Mouse (Mus musculus) ES-E14 (cell line): ENCODE measurements at regions not wholly inside any gene's neighbourhood (a gene's known extent, or its start where the extent isn't known, plus 50 kb on each side); places are given as distances from the start of the nearest gene placed in this dataset.
A peak's percentile ranks its signal among the peaks of the same experiment; 100 is the strongest.

Experiments used
- DNase-seq: peaks from one replicate; pipeline ENCODE4 v3.0.0-alpha.2; 2013; ENCODE audit warnings: low read depth, low spot score
- H3K27ac ChIP-seq: 2 replicates; pipeline ENCODE4 v1.5.1; 2012; ENCODE audit warnings: low read depth, mild to moderate bottlenecking, low read length, moderate library complexity, mixed read lengths; ENCODE audit not compliant: poor library complexity, insufficient read depth, severe bottlenecking
- H3K36me3 ChIP-seq: 2 replicates; pipeline ENCODE4 v1.6.1; 2012; ENCODE audit warnings: mild to moderate bottlenecking, low read length, moderate library complexity, mixed read lengths; ENCODE audit not compliant: control insufficient read depth, poor library complexity, insufficient read depth, severe bottlenecking
- H3K4me1 ChIP-seq, 2 experiments: fragments of 150-350 bp in 1 of 2; sonication (generic) in 1 of 2; 2 replicates each; pipeline ENCODE4 v1.6.1; 2012; ENCODE audit warnings: low read length in 2 of 2, mild to moderate bottlenecking in 1 of 2, mixed read lengths in 1 of 2; ENCODE audit not compliant: control insufficient read depth in 2 of 2, insufficient read depth in 2 of 2, poor library complexity in 1 of 2
- H3K4me3 ChIP-seq, 2 experiments: fragments of 150-350 bp in 1 of 2; sonication (generic) in 1 of 2; 2 replicates each; pipeline ENCODE4 v1.5.1; 2012; ENCODE audit warnings: low read length in 2 of 2, low read depth in 1 of 2, mild to moderate bottlenecking in 1 of 2, mixed read lengths in 1 of 2; ENCODE audit not compliant: insufficient read depth in 1 of 2, poor library complexity in 1 of 2, severe bottlenecking in 1 of 2
- H3K9ac ChIP-seq: 2 replicates; pipeline ENCODE4 v1.6.1; 2012; ENCODE audit warnings: low read depth, mild to moderate bottlenecking, low read length, mixed read lengths; ENCODE audit not compliant: poor library complexity, insufficient read depth, severe bottlenecking
- H3K9me3 ChIP-seq: fragments of 150-350 bp; sonication (generic); 2 replicates; pipeline ENCODE4 v1.6.1; 2012; ENCODE audit warnings: low read depth, mild to moderate bottlenecking, low read length; ENCODE audit not compliant: control insufficient read depth, insufficient read depth
- CHD2 ChIP-seq: IDR thresholded peaks from 2 replicates; pipeline ENCODE4 v1.6.1; 2014; ENCODE audit warnings: mild to moderate bottlenecking, low read depth, low read length, inconsistent platforms
- HCFC1 ChIP-seq: IDR thresholded peaks from 2 replicates; pipeline ENCODE4 v1.6.1; 2012; ENCODE audit warnings: low read length, inconsistent platforms, borderline replicate concordance; ENCODE audit not compliant: insufficient read depth
- MAFK ChIP-seq: IDR thresholded peaks from 2 replicates; pipeline ENCODE4 v1.6.1; 2014; ENCODE audit warnings: mild to moderate bottlenecking, low read depth, low read length, inconsistent platforms; ENCODE audit not compliant: insufficient read depth
- ZC3H11A ChIP-seq: IDR thresholded peaks from 2 replicates; pipeline ENCODE4 v1.6.1; 2012; ENCODE audit warnings: low read depth, mild to moderate bottlenecking, inconsistent platforms, low read length, borderline replicate concordance
- ZNF384 ChIP-seq: IDR thresholded peaks from 2 replicates; pipeline ENCODE4 v1.6.1; 2012; ENCODE audit warnings: low read depth, low read length, inconsistent platforms
- in situ Hi-C, 2 experiments: fragments of 600-800 bp; cut with MboI; formaldehyde crosslinking; loops; one replicate each; pipeline ENCODE4 v1.15.1; 2025; ENCODE audit warnings: low sequenced_read_pairs in 2 of 2, inconsistent platforms in 1 of 2; ENCODE audit not compliant: unreplicated experiment in 2 of 2

DNA sequence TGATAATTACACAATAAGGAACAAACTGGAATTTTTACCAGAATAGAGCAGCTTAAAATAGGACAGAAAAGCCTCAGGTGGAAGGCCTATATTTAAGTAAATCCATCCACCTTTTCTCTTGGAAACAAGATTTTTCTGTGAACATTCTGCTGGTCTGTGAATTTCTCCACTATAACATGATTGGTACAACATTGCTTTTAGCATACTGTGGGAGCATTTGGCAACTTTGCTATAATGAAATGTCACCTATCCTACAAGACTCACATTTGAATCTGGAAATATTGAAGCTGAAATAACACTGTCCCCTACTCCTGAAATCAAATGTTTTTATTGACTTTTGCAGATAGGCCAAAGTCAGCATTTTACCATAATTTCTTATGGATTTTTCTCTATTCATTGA, 607.0 kb upstream of the Steap1 start:
- DNase-seq, result no peak
- Histone ChIP-seq H3K9ac (no peak overlapping the region), H3K4me3 (no peak overlapping the region), H3K36me3 (no peaks in the 10 kb centered on the region), H3K4me1 (no peaks in the 10 kb centered on the region), H3K9me3 (no peaks in the 10 kb centered on the region), H3K27ac (no peak overlapping the region)
- TF ChIP-seq CHD2 (no peak), MAFK (no peak), ZNF384 (no peak), ZC3H11A (no peak), HCFC1 (no peak)
- in situ Hi-C loops, result no loop called here

DNA sequence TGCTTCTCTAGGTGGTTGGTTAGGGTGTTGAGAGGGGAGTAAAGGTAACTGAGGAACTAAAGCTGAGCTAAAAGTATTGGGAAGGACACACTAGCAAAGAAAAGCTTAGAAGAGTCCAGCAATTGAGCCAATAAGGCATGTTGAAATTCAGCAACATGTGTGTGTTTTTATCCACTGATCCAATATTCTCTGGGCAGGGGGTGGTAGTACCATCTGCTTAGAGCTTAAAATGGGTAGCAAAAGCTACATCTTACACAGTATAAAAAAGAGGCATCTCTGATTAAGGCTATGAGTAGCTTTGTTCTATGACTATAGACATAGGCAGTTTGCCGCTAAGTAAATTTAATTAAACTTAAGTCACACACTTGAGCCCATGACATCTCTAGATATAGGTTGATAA, 598.2 kb upstream of the Steap1 start:
- Histone ChIP-seq H3K9ac (no peak overlapping the region), H3K27ac (no peak overlapping the region), H3K9me3 (no peaks in the 10 kb centered on the region), H3K4me3 (no peak overlapping the region), H3K4me1 (no peaks in the 10 kb centered on the region), H3K36me3 (no peaks in the 10 kb centered on the region)
- TF ChIP-seq HCFC1, result no peak
- TF ChIP-seq ZC3H11A, result no peak
- TF ChIP-seq CHD2, result no peak
- no peak for TF ChIP-seq ZNF384
- no peak for TF ChIP-seq MAFK
- DNase-seq, result no peak
- in situ Hi-C loops, result no loop called here

DNA sequence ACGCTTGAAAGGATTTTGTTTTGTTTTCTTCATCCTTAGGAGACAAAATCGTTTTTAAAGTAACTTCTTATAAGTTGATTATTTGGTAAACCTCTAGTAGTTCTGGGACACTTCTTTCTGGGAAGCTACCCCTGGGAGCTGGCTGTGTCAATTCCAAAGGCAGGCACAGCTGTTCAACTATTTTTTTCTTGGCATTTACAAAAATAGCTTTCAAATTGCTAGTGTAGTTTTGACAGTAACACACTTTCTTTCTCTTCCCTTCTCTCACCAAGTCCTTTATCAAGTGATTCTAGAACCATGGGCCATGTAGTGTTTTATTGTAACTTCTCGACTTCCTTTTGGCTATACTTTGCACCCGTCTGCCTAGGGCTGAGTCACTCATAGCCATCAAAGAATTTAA, 595.6 kb upstream of the Steap1 start:
- no peaks in the 10 kb centered on the region for H3K9me3 ChIP-seq
- H3K27ac ChIP-seq, result no peak overlapping the region
- H3K9ac ChIP-seq, result no peak overlapping the region
- TF ChIP-seq CHD2 (no peak), HCFC1 (no peak), ZNF384 (no peak), ZC3H11A (no peak)
- in situ Hi-C loops, result no loop called here
- no peak overlapping the region for H3K4me3 ChIP-seq
- H3K36me3 ChIP-seq, result no peaks in the 10 kb centered on the region
- no peak for DNase-seq
- no peaks in the 10 kb centered on the region for H3K4me1 ChIP-seq

DNA sequence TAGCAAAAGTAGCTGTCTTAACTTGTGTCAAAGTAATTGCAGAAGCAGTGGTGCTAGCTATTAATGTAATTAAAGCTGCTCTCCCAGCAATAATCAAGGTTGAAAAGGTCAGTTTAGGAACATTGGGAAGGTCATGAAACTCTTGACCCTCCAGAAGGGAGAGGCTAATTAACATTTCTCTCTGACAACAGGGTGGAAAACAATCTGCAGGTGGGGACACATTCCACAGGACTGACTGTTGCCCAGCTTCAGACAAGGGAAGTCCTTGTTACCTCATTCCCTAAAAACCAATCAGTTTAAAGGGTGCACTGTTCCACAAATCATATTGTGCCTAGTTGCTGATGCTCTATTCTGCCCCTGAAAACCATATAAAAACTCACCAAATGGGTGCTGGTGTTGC, 580.5 kb upstream of the Steap1 start:
- H3K4me1 ChIP-seq, result peaks cover 0 to 5% of the 10 kb centered on the region in 2 experiments; a peak in 1 of 4 replicates
- in situ Hi-C loops, result no loop called here
- no peak overlapping the region for H3K4me3 ChIP-seq
- H3K36me3 ChIP-seq, result no peaks in the 10 kb centered on the region
- DNase-seq, result no peak
- no peak overlapping the region for H3K9ac ChIP-seq
- 0 out of 2 replicates have a peak overlapping the region, but pooled peaks have one; percentile 66 for H3K27ac ChIP-seq
- TF ChIP-seq ZC3H11A (no peak), ZNF384 (no peak), CHD2 (no peak), MAFK (no peak), HCFC1 (no peak)
- no peaks in the 10 kb centered on the region for H3K9me3 ChIP-seq

DNA sequence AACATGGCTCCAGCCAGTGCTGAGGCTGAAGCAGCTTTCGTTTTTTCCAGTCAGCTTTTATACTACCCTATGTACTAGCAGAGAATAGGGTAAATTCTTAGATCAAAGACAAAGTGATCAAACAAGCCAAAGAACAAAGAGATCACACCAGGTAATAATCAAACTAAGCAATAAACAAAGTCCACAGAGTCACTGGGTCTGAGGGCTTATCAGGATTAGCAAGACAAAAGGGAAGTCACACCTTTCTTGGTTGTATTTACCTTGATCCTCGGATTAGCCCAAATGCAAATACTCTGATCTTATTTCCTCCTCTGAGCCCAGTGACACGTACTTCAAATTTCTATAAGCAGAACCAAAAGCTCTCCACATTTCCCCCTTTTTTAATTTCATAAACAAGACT, 579.4 kb upstream of the Steap1 start:
- H3K36me3 ChIP-seq, result no peaks in the 10 kb centered on the region
- in situ Hi-C loops, result no loop called here
- no peak for TF ChIP-seq ZNF384
- TF ChIP-seq HCFC1, result no peak
- no peak for TF ChIP-seq MAFK
- no peak for TF ChIP-seq CHD2
- no peak for TF ChIP-seq ZC3H11A
- H3K4me3 ChIP-seq, result no peak overlapping the region
- peaks cover 0 to 5% of the 10 kb centered on the region in 2 experiments; a peak in 1 of 4 replicates for H3K4me1 ChIP-seq
- H3K27ac ChIP-seq, result no peak overlapping the region
- no peak overlapping the region for H3K9ac ChIP-seq
- H3K9me3 ChIP-seq, result no peaks in the 10 kb centered on the region
- peak; percentile 19 for DNase-seq
